Mouse (Mus musculus): ENCODE measurements around the gene Peli3.
"Not testable (repeated sequence)": the region's sequence is repeated elsewhere in the genome, so short reads cannot be mapped to it uniquely, and the experiment has no call there.

The Peli3 gene

DNA sequence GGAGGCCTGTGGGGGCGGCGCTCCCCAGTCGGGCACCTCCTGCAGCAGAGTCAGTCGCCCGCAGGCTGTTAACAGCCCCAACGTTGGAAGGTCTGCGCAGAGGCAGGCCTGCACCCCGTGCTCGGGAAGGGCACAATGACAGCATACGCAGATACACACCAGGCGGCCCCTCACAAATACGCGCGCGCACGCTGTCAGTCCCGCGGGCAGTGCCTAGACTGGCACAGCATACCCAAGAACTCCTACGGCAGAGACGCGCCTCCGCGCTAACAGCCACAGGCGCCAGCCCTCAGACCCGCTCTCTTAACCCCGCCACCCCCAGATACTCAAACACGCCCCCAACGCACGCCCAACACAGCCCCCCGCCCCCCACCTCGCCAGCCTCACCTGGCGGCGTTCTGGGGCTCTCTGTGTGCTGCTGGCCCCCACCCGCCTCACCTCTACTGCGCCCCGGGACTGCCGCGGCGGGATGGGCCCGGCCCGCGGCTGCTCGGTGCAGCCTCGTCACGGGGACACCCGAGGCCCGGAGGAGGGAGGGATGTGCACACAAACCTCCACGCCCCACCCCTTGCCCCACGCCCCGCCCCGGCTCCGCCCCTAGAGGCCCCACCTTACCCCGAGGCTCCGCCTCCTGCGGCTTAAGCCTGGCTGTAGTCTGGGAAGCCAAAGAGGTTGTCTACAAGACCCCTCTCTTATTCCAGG lies at the start of gene Peli3:
Peli3 (minus strand) TSS at position 577 of the 702 bp plus-strand sequence.
- peak; percentile 63 to 86 for DNase-seq (ENCODE audit: low spot score in 2 of 2)

DNA sequence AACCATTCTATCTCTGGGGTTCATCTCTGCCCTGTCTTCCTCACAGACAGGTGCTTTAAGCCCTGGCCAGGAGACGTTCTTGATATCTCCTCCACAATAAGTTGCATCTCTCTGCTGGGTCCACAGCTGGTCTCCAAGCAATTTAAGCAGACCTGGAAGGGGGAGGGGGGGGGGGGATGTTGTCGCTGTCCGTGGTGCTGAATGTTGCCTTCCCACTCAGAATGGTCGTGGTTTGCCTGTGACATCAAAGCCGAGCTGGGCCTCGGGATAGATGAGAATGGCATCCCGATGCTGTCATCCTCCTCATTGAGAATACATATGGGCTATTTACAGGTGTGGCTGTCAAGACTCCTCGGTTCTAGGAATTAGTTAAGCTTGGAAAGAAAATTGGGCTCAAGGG lies 49.4 kb upstream of the Peli3 start:
- DNase-seq (ENCODE audit: low spot score in 2 of 2), result no peak

DNA sequence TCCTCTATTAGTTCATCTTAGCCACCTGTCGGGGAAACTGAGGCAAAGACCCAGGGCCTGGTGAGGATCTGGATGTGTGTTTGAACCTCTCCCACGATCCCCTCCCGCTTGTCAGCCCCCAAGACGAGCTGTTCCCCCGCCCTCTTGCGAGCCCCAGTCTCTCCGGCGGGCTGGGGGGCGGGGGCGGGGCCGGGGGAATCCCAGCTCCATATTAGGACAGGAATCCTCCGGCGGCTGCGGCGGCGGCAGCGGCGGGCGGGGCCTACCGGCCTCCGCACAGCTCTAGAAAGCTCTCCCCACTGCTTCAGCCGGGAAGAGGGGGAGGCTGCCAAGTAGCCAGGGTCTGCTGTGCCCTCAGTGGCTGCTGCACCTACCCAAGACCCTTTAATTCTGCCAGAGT lies 47.8 kb upstream of the Peli3 start:
- DNase-seq (ENCODE audit: low spot score in 2 of 2), result no peak

DNA sequence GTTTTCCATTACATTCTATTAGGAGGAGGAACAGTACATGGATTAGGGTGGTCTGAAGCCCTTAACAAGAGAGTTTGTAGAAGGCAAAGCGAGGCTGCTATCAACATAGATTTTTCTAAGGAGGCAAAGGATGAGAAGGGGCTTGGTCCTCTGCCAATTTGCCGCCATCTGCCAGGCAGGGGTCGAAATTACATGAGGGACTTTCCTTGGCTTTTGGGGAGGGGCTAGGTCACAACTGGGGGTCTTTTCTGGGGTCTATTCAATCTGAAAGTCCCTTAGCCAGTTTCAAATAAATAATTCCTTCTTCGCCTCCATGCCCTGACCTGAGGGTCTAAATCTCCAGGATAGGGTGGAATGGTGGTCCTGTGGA lies 47.3 kb upstream of the Peli3 start, which contains the start of gene Npas4:
Npas4 (minus strand) TSS at position 61 of the 370 bp plus-strand sequence.
- no peak for DNase-seq (ENCODE audit: low spot score in 2 of 2)

DNA sequence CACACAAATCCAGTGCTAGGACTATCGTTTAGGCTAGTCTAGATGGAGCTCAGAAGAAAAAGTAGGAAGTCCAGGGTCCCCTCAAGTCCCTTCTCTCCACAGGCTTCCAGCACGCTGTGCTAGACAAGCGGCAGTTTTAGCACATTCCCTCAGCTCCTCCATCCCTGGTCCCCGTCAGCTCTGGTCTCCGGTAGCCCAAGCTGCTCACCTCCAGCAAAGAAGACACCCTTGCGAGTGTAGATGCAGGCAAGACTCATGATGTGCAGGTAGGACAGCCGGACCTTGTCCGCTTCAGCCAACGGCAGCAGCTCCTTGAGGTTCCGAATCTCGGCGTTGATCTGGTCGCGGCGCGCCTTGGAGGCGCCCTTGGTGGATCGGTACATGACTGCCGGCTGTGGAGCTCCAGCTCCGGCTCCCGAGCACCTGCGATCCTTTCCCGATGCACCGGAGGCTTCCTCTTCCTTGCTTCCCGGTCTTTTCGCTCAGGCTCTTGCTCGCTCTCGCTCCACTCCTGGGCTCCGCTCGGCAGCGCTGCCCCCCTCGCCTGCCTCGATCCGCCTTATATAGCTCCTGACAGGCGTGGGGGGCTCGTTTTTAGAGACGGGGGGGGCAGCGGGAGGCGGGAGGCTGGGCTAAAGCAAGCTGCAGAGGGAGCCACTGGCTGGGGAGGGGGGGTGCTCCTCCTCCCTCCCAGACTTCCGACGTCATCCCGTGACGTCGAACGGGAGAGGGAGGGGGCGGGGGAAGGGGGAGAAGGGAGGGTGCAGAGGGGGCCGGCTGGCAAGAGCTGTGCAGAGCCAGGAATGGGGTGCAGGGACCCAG lies 46.7 kb upstream of the Peli3 start:
- no peak for DNase-seq (ENCODE audit: low spot score in 2 of 2)

DNA sequence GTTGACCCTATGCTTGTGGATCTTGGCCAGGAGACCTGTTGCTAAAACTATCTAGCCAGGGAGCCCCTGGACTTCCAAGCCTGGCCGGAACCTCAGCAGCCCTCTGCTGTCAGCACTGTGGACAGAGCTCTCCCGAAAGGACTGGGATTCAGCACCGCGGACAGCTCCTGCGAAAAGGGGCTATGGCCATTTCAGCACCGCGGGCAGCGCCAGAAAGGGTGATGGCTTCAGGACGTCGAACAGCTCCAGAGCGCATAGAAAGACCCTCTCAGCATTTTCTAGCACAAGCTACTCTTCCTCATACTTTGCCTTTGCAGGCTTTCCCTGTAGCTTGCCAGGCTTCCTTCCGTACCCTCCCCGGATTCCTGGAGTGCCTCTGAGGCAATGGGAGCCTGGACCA lies 46.1 kb upstream of the Peli3 start:
- DNase-seq (ENCODE audit: low spot score in 2 of 2), result peak; percentile 80 to 92

DNA sequence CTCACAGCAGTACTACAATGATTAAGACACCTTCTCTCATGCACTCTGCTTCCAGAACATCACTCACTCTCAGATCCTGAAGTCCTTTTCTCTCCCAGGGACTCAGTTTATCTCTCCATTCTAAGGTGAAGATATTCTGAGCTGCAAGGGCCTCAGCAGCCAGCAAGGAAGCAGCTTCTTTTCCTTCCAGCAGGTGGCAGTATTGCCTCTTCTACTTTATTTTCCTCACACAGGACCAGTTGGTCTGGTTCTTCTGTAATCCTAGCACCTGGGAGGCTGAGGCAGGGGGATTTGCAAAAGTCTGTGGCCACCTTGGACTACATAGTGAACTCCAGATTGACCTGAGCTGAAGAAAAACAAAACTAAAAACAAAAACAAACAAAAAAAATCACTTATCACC lies 38.8 kb upstream of the Peli3 start:
- DNase-seq (ENCODE audit: low spot score in 2 of 2), result peak; percentile 20 to 48

DNA sequence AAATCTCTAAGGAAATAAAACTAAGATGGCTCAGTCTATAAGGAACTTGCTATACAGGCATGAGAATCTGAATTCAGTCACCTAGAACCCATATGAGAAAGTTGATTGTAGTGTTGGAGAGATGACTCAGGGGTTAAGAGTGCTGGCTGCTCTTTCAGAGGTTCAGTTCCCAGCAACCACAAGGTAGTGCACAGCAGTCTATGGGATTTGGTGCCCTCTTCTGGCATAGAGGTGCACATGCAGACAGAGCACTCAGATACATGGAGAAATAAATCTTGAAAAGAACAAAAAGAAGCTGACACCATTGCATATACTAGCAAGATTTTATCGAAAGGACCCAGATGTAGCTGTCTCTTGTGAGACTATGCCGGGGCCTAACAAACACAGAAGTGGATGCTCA lies 25.3 kb upstream of the Peli3 start:
- DNase-seq (ENCODE audit: low spot score in 2 of 2), result no peak

DNA sequence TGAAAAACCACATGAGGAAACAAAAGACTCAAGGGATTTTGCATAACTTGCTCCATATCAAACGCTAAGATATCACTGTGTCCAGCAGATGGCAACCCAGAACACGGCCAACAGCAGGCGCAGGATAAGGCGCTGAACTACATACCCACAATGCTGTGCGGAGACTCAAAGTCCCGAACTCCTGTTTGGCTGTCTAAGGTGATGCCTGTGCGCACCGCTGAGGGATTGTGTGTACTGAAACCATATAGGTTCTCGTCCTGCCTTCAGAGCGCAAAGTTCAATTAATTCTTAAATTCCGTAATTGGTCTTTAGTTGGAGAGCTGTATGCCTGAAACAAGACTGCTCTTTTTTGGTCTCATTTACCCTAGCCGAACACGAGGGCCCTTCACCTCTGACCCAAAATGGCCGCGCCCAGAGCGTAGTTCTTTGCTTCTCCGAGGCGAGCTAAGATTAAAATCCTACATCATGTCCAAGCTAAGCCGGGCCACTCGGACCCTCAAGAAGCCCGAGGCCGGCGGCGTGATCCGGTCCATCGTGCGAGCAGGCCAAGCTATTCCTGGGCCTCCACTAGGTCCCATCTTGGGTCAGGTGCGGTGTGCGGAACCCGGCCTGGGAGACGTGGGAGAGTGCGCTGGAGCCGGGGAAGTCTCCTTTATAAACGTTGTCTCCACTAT lies 19.1 kb upstream of the Peli3 start, which contains the start of gene Mrpl11:
Mrpl11 (plus strand) TSS at position 220 of the 674 bp plus-strand sequence.
- DNase-seq (ENCODE audit: low spot score in 2 of 2), result peak; percentile 89 to 94

DNA sequence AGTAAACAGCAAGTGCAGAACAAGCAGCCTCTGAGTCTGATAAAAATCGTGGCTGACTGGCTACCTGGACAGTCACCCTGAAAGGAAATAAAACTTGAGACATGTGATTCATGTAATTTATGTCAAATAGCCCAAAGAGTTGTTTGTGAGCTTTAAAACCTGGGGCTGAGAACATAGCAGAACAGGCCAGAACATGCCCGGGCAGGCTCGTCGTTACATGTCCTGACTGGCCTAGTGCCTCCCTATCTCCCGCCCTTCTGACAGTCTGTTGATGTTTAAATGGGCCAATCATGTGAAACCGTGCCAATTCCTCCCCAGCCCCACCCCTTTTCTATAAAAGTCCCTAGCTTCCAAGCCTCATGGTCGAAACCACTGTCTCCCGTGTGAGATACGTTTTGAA lies 5.7 kb upstream of the Peli3 start:
- not testable (repeated sequence) for DNase-seq (ENCODE audit: low spot score in 2 of 2)

DNA sequence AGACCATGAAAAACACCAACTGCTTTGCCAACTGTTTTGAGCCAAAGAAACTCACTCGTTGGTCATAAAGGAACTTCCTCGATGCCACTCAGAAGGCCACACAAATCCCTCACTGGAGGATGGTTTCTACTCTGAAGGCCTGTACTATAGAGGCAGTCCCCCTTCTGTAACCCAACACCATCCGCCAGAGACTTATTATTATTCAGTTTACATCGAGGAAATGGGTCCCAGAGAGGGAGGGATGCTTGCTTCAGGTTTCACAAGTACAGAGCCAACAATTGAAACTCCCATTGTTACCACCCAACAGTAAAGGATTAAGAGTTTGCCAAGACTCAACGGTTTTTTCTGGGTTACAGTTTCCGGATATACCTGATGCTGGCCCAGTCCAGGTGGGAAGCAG lies 2.6 kb upstream of the Peli3 start:
- DNase-seq (ENCODE audit: low spot score in 2 of 2), result no peak

DNA sequence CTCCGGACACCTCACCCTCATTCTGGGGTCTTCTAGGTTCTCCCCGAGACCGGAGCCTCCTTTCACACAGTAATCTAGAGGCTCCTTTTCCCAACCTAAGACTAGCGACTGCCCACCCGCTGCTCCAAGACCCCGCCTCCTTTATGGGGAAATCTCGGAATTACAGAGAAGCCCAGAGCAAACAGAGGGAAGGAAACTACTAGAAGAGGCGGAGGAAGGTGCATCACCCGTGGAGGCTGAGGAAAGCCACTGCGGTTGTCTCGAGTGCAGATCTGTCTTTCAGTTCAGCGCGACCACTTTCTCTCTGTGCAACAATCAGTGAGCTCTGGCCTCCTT lies 294 bp upstream of the Peli3 start:
- DNase-seq (ENCODE audit: low spot score in 2 of 2), result no peak

DNA sequence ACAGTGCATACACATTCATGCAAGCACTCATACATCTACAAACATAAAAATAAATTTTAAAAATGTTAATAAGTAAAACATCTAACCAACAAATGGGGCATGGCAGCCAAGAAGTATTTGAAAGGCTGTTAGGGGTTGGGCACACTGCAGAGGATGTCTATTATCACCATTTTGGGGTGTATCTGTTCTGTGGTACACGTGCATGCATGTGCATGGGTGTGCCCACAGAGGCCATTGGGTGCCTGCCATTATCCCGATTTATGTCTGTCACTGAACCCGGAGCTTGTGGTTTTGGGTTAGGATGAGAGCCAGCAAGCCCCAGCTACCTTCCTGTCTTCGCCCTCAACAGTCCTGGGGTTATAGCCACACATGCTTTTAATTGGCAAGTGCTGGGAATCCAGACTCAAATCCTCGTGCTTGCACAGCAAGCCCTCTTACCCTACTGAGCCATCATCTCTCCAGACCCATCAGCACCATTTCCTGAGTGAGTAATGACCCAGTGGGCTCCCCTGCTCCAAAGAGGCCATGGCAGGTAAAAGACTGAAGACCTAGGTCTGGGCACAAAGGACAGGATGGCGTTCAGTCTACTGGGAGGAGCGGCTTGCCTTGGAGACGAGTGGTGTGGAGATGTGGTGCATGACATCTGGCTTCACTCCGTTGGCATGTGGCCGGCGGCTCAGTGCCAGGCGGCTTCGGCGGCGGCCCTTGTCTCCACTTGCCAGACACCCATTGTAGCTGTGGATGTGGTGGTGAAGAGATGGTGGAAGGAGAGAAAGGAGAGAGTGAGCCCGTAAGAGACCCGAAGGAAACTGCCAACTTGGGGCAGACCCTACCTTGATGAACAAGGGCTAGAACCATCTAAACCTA lies 5.2 kb downstream of the Peli3 start:
- no peak for DNase-seq (ENCODE audit: low spot score in 2 of 2)

DNA sequence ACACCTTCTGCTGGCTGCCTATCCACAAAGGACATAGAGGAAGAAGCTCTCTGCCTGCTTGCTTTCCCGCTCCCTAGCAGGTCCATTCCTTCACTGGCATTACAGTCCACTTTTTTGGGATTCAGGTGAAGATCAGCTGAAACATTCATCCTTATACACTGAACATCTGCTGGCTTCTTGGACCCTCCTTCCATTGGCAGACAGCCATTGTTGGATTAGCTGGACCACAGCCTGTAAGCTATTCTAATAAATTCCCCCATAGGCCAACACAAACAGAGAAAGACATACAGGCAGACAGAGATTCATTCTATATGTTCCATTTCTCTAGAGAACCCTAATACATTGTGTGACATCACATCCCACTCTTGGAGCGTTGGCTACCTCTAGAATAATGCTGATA lies 6.0 kb downstream of the Peli3 start:
- DNase-seq (ENCODE audit: low spot score in 2 of 2), result no peak

DNA sequence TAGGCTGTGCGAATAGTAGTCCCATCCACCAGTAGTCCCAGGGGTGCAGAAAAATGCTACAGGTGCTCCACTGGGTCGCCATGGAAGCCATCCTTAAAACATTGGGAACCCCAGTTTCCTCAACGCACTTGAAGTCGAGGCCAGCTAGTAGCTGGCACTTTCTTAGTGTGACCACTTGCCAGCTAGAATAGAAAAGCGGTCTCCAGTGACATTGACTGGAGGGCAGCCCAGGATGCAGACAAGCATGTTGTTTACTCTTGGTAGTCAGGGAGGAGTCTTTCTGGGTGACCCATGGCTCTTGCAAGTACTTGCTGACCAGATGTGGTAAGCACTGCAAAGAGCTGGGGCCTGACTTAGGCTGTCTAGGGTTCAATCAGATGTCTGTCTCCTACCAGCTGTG lies 14.1 kb downstream of the Peli3 start:
- no peak for DNase-seq (ENCODE audit: low spot score in 2 of 2)

DNA sequence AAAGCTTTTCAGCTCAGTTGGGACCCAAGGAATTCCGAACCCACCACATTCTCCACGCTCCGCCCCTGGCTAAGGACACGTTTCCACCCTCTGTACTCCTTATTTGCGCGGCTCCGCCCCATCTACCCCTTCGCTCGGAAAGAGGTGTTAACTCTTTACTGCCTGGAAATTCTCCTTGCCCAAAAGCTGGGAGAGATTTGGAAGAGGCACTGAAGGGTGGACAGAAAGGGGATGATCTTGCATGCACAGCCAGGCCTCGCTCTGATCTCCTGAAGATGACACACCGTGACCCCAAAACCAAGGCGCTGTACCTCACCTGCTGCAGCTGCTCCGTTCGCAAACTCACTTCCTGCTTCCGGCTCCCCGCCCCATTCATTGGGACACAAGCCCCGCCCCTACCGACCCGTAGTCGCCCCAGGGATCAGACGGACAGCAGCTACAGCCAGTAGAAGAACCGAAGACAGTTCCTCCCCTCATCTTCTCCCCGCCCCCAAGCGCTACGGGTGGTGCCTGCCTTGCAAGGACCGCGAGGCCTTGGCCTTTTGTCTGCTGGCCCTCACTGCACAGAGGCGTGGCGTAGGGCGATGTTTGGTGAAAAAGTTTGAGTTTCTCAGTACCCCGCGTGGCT lies 14.9 kb downstream of the Peli3 start, which contains the start of gene Dpp3:
Dpp3 (minus strand) TSS at position 384 of the 628 bp plus-strand sequence.
- peak; percentile 93 to 100 for DNase-seq (ENCODE audit: low spot score in 2 of 2)

DNA sequence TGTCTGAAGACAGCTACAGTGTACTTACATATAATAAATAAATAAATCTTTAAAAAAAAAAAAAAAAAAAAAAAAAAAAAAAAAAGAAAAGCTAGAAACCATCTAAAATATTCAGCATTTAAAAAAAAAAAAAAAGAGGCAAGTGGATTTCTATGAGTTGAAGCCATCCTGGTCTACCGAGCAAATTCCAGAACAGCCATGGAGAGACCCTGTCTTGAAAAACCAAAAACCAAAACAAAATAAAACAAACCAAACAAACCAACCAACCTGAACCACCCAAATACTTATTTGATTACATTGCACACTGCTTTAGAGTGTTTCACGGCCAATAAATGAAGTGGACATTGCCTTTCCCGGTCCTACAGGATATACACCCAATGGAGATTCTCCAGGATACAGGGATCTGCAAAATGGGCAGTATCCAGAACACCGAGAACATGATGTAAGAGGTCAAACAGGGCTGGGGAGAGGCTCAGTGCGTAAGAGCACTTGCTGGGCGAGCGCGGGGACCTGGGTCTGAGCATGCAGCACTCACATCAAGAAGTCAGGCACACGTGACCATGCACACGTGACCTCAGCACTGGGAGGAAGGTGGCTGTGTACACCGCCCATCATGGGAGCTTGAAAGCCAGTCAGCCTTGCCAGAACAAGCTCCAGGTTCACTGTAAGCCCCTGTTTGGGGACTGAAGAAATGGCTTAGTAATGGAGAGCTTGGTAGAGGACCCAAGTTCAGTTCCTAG lies 17.6 kb downstream of the Peli3 start:
- DNase-seq (ENCODE audit: low spot score in 2 of 2), result no peak

DNA sequence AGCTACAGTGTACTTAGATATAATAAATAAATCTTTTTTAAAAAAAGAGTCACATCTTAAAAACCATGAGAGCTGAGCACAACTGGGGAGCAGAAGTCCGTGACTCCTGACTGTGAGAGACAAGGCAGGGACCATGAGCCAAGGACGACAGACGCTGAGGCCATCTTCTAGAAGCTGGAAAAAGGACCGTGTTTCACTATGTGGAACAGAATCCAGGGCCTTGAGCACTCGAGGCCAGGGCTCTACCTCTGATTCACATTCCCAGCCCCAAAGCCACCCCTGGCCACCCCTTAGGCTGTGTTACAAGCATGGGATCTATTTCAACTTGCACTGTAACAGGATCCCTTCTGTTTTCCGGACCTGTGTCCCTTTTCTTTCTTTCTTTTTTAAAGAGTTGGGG lies 23.3 kb downstream of the Peli3 start:
- DNase-seq (ENCODE audit: low spot score in 2 of 2), result no peak

DNA sequence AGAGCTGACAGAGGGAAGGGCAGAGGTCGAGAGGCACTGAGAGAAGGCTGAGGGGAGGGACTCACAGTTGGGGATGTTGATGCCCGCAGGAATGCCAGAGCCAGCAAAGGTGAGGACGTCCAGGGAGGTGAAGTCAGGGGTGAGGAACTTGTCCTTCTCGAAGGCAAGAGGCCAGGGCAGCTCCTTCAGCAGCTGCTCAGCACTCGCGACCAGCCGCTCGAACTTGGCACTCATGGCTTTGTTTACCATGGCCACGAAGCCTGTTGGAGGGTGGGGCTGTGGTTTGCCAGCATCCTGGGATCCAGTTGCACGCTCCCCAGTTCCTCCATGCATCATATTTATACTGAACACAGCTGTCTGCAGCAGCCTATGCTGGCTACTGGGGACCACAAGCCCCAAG lies 26.1 kb downstream of the Peli3 start:
- no peak for DNase-seq (ENCODE audit: low spot score in 2 of 2)

DNA sequence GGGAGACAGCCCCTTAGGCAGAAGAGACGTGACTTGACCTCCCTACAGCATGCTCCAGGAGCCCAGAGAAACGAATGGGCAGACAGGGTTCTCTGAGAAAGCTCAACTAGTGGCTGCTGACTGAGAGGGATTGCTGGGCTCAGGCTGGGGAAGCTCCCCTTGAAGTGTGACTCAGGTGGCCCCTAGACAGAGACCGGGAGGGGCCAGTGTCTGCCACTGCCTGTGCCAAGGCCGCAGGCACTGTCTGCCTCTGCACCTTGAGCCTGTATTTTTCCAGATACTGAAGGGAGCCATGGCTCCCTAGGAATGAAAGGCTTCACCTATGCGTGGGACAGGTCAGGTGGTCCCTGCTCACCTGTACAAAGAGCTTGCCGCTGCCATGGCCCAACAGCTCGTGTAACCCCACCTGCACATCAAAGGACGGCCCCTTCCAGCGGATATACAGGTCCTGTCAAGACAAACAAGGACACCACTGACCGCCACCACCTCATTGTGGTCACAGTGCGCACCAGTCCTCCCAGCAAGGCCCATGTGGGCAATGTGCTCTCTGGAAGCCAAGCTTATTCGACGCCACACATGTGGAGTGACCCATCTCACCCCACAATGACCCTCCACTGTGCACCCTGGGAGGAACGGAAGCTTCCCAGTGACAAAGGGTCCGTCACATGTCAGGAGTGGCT lies 26.9 kb downstream of the Peli3 start:
- no peak for DNase-seq (ENCODE audit: low spot score in 2 of 2)

Data from spleen, postnatal 10 days (tissue).